Mouse (Mus musculus): ENCODE measurements around the gene Lmln.

GRCm38 (mm10) chr16:33048004-33048403 lies 14.3 kb upstream of the Lmln start:
- TF ChIP-seq MAZ (IDR thresholded peaks at IDR 0.05; ENCODE audit: low read depth, low read length) = no peak
- TF ChIP-seq NRF1 (IDR thresholded peaks at IDR 0.05; ENCODE audit: low read depth, low read length) = no peak
